Mouse (Mus musculus): ENCODE data around the gene Trim26. TPM values are rescaled to one million over a fixed set of nuclear protein-coding genes. Genes with fewer than 3 reads are reported as not detected.

The Trim26 gene
- polyA plus RNA-seq, 1 experiment from 2014 or later = 36.0 TPM

DNA sequence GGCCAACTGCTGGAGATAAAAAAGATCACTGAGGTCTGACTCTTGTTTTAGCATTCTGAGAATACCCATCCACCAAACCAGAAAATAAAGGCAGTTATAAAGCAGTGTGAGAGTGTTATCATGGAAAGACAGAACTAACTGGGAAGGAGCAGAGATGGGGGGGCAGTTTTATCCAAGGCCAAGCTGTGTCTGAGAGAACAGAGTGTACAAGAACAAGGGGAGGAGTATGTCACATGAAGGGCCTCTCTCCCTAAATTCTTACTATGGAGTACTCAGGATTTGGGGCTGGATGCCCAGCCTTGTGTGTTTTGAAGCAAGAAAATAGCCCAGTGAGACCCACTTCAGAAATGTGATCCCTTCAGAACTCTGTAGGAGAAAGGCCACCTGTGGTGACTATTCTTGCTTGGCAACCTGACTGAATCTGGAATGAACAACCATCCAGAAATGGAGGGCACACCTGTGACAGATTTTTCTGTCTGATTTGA is 4.1 kb downstream of the Trim26 start:
- Histone ChIP-seq H3K36me3 (replicated peaks; ENCODE audit: control insufficient read depth, insufficient read depth, low read depth, low read length) (no peaks in the 10 kb centered on the region), H3K27ac (replicated peaks; ENCODE audit: low read depth, low read length) (no peak overlapping the region), H3K9ac (replicated peaks; ENCODE audit: low read length) (no peak overlapping the region), H3K4me2 (ENCODE audit: low read depth, low read length) (no peak overlapping the region), H3K4me3 (ENCODE audit: low read depth, low read length) (no peak overlapping the region), H3K4me1 (ENCODE audit: control insufficient read depth, insufficient read depth, low read length) (no peaks in the 10 kb centered on the region), H3K9me3 (replicated peaks; ENCODE audit: control insufficient read depth, low read length) (no peaks in the 10 kb centered on the region), H3K27me3 (ENCODE audit: control insufficient read depth, insufficient read depth, low read length) (no peaks in the 10 kb centered on the region)
- no peak for ATAC-seq (replicated peaks; ENCODE audit: insufficient number of reproducible peaks, low FRiP score, low TSS enrichment, low read depth)
- DNase-seq (ENCODE audit: low spot score) = no peak

- Histone ChIP-seq H3K27me3 (ENCODE audit: control insufficient read depth, insufficient read depth, low read length) (no peaks in the 10 kb centered on the region), H3K9me3 (replicated peaks; ENCODE audit: control insufficient read depth, low read length) (no peaks in the 10 kb centered on the region), H3K4me1 (ENCODE audit: control insufficient read depth, insufficient read depth, low read length) (no peaks in the 10 kb centered on the region), H3K4me3 (ENCODE audit: low read depth, low read length) (no peak overlapping the region), H3K27ac (replicated peaks; ENCODE audit: low read depth, low read length) (no peak overlapping the region), H3K36me3 (replicated peaks; ENCODE audit: control insufficient read depth, insufficient read depth, low read depth, low read length) (no peaks in the 10 kb centered on the region), H3K9ac (replicated peaks; ENCODE audit: low read length) (no peak overlapping the region), H3K4me2 (ENCODE audit: low read depth, low read length) (no peak overlapping the region)
- 79% methylated on average over 7 of the region's 7 CpGs for WGBS
- DNase-seq (ENCODE audit: low spot score) = no peak
- ATAC-seq (replicated peaks; ENCODE audit: insufficient number of reproducible peaks, low FRiP score, low TSS enrichment, low read depth) = no peak
Measured at GRCm38 (mm10) chr17:36843696-36844095, 6.8 kb downstream of the Trim26 start.

GRCm38 (mm10) chr17:36844286-36844719 is 7.4 kb downstream of the Trim26 start:
- Histone ChIP-seq H3K4me2 (ENCODE audit: low read depth, low read length) (no peak overlapping the region), H3K27me3 (ENCODE audit: control insufficient read depth, insufficient read depth, low read length) (no peaks in the 10 kb centered on the region), H3K4me3 (ENCODE audit: low read depth, low read length) (no peak overlapping the region), H3K9me3 (replicated peaks; ENCODE audit: control insufficient read depth, low read length) (no peaks in the 10 kb centered on the region), H3K9ac (replicated peaks; ENCODE audit: low read length) (no peak overlapping the region), H3K4me1 (ENCODE audit: control insufficient read depth, insufficient read depth, low read length) (no peaks in the 10 kb centered on the region), H3K36me3 (replicated peaks; ENCODE audit: control insufficient read depth, insufficient read depth, low read depth, low read length) (no peaks in the 10 kb centered on the region), H3K27ac (replicated peaks; ENCODE audit: low read depth, low read length) (no peak overlapping the region)
- no peak for DNase-seq (ENCODE audit: low spot score)
- ATAC-seq (replicated peaks; ENCODE audit: insufficient number of reproducible peaks, low FRiP score, low TSS enrichment, low read depth) = no peak

DNA sequence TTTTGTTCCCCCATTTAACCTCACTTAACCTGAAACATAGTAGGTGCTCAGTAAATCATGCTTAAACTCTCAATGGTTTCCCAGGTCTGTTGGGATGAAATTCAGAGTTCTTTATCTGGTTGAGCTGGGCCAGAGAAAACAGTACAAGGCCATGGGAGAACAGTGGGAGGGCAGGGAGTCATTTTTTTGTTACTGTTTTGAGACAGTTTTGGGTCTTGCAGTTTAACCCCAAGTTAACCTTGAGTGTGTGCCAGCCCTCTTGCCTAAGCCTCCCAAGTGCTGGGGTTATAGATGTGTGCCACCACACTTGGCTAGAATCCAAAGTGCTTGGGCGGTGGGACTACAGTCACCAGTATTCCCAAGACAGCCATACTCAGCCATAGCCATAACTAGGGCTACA is 7.8 kb downstream of the Trim26 start:
- Histone ChIP-seq H3K27me3 (ENCODE audit: control insufficient read depth, insufficient read depth, low read length) (no peaks in the 10 kb centered on the region), H3K4me3 (ENCODE audit: low read depth, low read length) (no peak overlapping the region), H3K9ac (replicated peaks; ENCODE audit: low read length) (no peak overlapping the region), H3K27ac (replicated peaks; ENCODE audit: low read depth, low read length) (no peak overlapping the region), H3K4me1 (ENCODE audit: control insufficient read depth, insufficient read depth, low read length) (no peaks in the 10 kb centered on the region), H3K9me3 (replicated peaks; ENCODE audit: control insufficient read depth, low read length) (no peaks in the 10 kb centered on the region), H3K4me2 (ENCODE audit: low read depth, low read length) (no peak overlapping the region), H3K36me3 (replicated peaks; ENCODE audit: control insufficient read depth, insufficient read depth, low read depth, low read length) (no peaks in the 10 kb centered on the region)
- ATAC-seq (replicated peaks; ENCODE audit: insufficient number of reproducible peaks, low FRiP score, low TSS enrichment, low read depth) (no peak), DNase-seq (ENCODE audit: low spot score) (no peak)
- 86% methylated on average over 1 of the region's 1 CpGs for WGBS

- no peak overlapping the region for H3K4me3 ChIP-seq (ENCODE audit: low read depth, low read length)
- 82% methylated on average over 5 of the region's 5 CpGs for WGBS
- no peaks in the 10 kb centered on the region; the same call in none of the 2 replicates for H3K36me3 ChIP-seq (replicated peaks; ENCODE audit: control insufficient read depth, insufficient read depth, low read depth, low read length)
- H3K27ac ChIP-seq (replicated peaks; ENCODE audit: low read depth, low read length) = no peak overlapping the region
- no peak overlapping the region for H3K9ac ChIP-seq (replicated peaks; ENCODE audit: low read length)
- ATAC-seq (replicated peaks; ENCODE audit: insufficient number of reproducible peaks, low FRiP score, low TSS enrichment, low read depth) (no peak), DNase-seq (ENCODE audit: low spot score) (no peak)
- no peak overlapping the region for H3K4me2 ChIP-seq (ENCODE audit: low read depth, low read length)
- H3K4me1 ChIP-seq (ENCODE audit: control insufficient read depth, insufficient read depth, low read length) = no peaks in the 10 kb centered on the region
- H3K27me3 ChIP-seq (ENCODE audit: control insufficient read depth, insufficient read depth, low read length) = no peaks in the 10 kb centered on the region
- H3K9me3 ChIP-seq (replicated peaks; ENCODE audit: control insufficient read depth, low read length) = no peaks in the 10 kb centered on the region
Measured at GRCm38 (mm10) chr17:36848911-36849310, 12.0 kb downstream of the Trim26 start.

GRCm38 (mm10) chr17:36849992-36850391 is 13.1 kb downstream of the Trim26 start:
- no peak overlapping the region for H3K9ac ChIP-seq (replicated peaks; ENCODE audit: low read length)
- ATAC-seq (replicated peaks; ENCODE audit: insufficient number of reproducible peaks, low FRiP score, low TSS enrichment, low read depth) = no peak
- no peak for DNase-seq (ENCODE audit: low spot score)
- H3K27me3 ChIP-seq (ENCODE audit: control insufficient read depth, insufficient read depth, low read length) = no peaks in the 10 kb centered on the region
- H3K4me3 ChIP-seq (ENCODE audit: low read depth, low read length) = no peak overlapping the region
- no peaks in the 10 kb centered on the region; the same call in none of the 2 replicates for H3K36me3 ChIP-seq (replicated peaks; ENCODE audit: control insufficient read depth, insufficient read depth, low read depth, low read length)
- H3K9me3 ChIP-seq (replicated peaks; ENCODE audit: control insufficient read depth, low read length) = no peaks in the 10 kb centered on the region
- WGBS = 88% methylated on average over 2 of the region's 2 CpGs
- no peaks in the 10 kb centered on the region for H3K4me1 ChIP-seq (ENCODE audit: control insufficient read depth, insufficient read depth, low read length)
- no peak overlapping the region for H3K27ac ChIP-seq (replicated peaks; ENCODE audit: low read depth, low read length)
- no peak overlapping the region for H3K4me2 ChIP-seq (ENCODE audit: low read depth, low read length)

- Histone ChIP-seq H3K4me3 (ENCODE audit: low read depth, low read length) (no peak overlapping the region), H3K4me1 (ENCODE audit: control insufficient read depth, insufficient read depth, low read length) (no peaks in the 10 kb centered on the region), H3K27ac (replicated peaks; ENCODE audit: low read depth, low read length) (no peak overlapping the region), H3K9me3 (replicated peaks; ENCODE audit: control insufficient read depth, low read length) (no peaks in the 10 kb centered on the region), H3K27me3 (ENCODE audit: control insufficient read depth, insufficient read depth, low read length) (no peaks in the 10 kb centered on the region), H3K36me3 (replicated peaks; ENCODE audit: control insufficient read depth, insufficient read depth, low read depth, low read length) (no peaks in the 10 kb centered on the region; the same call in none of the 2 replicates), H3K4me2 (ENCODE audit: low read depth, low read length) (no peak overlapping the region), H3K9ac (replicated peaks; ENCODE audit: low read length) (no peak overlapping the region)
- no peak for ATAC-seq (replicated peaks; ENCODE audit: insufficient number of reproducible peaks, low FRiP score, low TSS enrichment, low read depth)
- DNase-seq (ENCODE audit: low spot score) = no peak
- WGBS = 91% methylated on average over 5 of the region's 5 CpGs
Measured at GRCm38 (mm10) chr17:36851200-36851599, 14.3 kb downstream of the Trim26 start.

- 88% methylated on average over 5 of the region's 5 CpGs for WGBS
Measured at GRCm38 (mm10) chr17:36851627-36852026, 14.7 kb downstream of the Trim26 start.

More at GRCm38 (mm10) chr17:36851627-36852026, 14.7 kb downstream of the Trim26 start:
- H3K27ac ChIP-seq (replicated peaks; ENCODE audit: low read depth, low read length) = no peak overlapping the region
- H3K36me3 ChIP-seq (replicated peaks; ENCODE audit: control insufficient read depth, insufficient read depth, low read depth, low read length) = no peaks in the 10 kb centered on the region; the same call in none of the 2 replicates
- no peak for DNase-seq (ENCODE audit: low spot score)
- H3K4me3 ChIP-seq (ENCODE audit: low read depth, low read length) = no peak overlapping the region
- H3K4me1 ChIP-seq (ENCODE audit: control insufficient read depth, insufficient read depth, low read length) = no peaks in the 10 kb centered on the region
- no peak for ATAC-seq (replicated peaks; ENCODE audit: insufficient number of reproducible peaks, low FRiP score, low TSS enrichment, low read depth)
- H3K9me3 ChIP-seq (replicated peaks; ENCODE audit: control insufficient read depth, low read length) = no peaks in the 10 kb centered on the region
- H3K9ac ChIP-seq (replicated peaks; ENCODE audit: low read length) = no peak overlapping the region
- no peaks in the 10 kb centered on the region for H3K27me3 ChIP-seq (ENCODE audit: control insufficient read depth, insufficient read depth, low read length)
- no peak overlapping the region for H3K4me2 ChIP-seq (ENCODE audit: low read depth, low read length)
